Mouse (Mus musculus) stomach, postnatal 0 days (tissue): ENCODE data around the gene Olfr541.

Experiments
- CTCF ChIP-seq: IDR thresholded peaks from 2 replicates; pipeline ENCODE4 v1.5.1; 2016; ENCODE audit warnings: antibody characterized with exemption, low read depth, mild to moderate bottlenecking, moderate library complexity
- EP300 ChIP-seq: optimal IDR thresholded peaks from 2 replicates; pipeline ENCODE3; 2016; ENCODE audit warnings: antibody characterized with exemption

GRCm38 (mm10) chr7:140754556-140754955, 57.5 kb downstream of the Olfr541 start:
- TF ChIP-seq CTCF = no peak
- TF ChIP-seq EP300 = no peak
